Mouse (Mus musculus): ENCODE measurements around the gene Tapbp.

DNA sequence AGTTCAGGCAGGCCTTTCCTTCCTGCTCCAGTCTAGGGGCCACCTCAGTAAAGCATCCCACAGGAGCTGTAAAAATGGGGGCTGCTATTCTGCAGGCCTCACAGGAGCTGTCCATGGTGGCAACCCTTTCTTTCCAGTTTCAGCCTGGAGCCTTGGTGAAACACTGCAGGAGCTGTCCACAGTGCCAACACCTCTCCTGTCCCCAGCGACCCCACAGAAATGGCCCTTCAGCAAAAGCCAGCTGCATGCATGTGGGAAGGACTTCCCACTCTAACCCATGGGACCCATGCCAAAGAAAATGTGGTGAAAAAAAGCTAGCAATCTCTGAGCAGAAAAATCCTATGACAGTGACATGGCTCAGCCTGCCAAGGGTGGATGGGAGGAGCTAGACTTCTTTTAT lies 57.0 kb downstream of the Tapbp start:
- no peak for TF ChIP-seq POLR2A (IDR thresholded peaks at IDR 0.05; ENCODE audit: insufficient read depth, low read length)
- no peak for TF ChIP-seq EP300 (IDR thresholded peaks at IDR 0.05; ENCODE audit: insufficient read depth, low read depth, low read length)
- no peak for TF ChIP-seq CTCF (IDR thresholded peaks at IDR 0.05; ENCODE audit: low read depth, low read length)

Measured in ES-Bruce4 (cell line).